Comparison of ENCODE assay signal across 23 mouse cellular contexts in genomic region chr7:89912356-89912755, GRCm38 (mm10). TPM values are rescaled to one million over a fixed set of nuclear protein-coding genes. Genes with fewer than 3 reads are reported as not detected.
DNase-seq lines count a peak whose midpoint lies in the region.
"Had no signal": no experiment of that assay in that cellular context is flagged by ENCODE, and none has a peak within 500 bp of the region (broad histone marks: within the 10 kb centered on the region; RNA-seq: fewer than 3 reads in every experiment).

No protein-coding gene starts in this region.

- peak; percentile 27 for DNase-seq in heart, adult 11 months
- no peak for DNase-seq in heart, adult 9 months (ENCODE audit: low spot score in 2 of 2)
- DNase-seq in brain, adult 2 months (ENCODE audit: low read depth, low spot score) = peak; percentile 60
- peak; percentile 33 for DNase-seq in telencephalon, adult 2 months (ENCODE audit: low read depth, low spot score)
- DNase-seq in limb, embryonic 10.5 days (ENCODE audit: low spot score) = no peak
- DNase-seq in gastrocnemius, postnatal 14 days = no peak
- DNase-seq: adrenal gland, adult 8-10 months; adrenal gland, postnatal 14 days; adrenal gland, postnatal 36 days; cerebellum, adult 11 months; cerebellum, adult 2 months; cerebellum, adult 9-10 months; cerebellum, postnatal 10 days; cerebellum, postnatal 25 days; embryo, embryonic 11 days had no signal

- H3K36me3 ChIP-seq in limb, embryonic 10.5 days = peaks cover 19% of the 10 kb centered on the region
- H3K36me3 ChIP-seq: embryonic facial prominence, embryonic 15.5 days had no signal

- intact Hi-C loops in gastrocnemius, postnatal 14 days (cut with DNase I; ENCODE audit: low total_unique reads) = no loop called here

- peaks cover 20% of the 10 kb centered on the region for H3K4me1 ChIP-seq in limb, embryonic 10.5 days
- H3K4me1 ChIP-seq: forebrain, embryonic 12.5 days had no signal

- H3K27me3 ChIP-seq in limb, embryonic 10.5 days (ENCODE audit: low read depth, poor library complexity, severe bottlenecking) = no peaks in the 10 kb centered on the region
- H3K27me3 ChIP-seq: embryonic facial prominence, embryonic 13.5 days; embryonic facial prominence, embryonic 15.5 days; forebrain, embryonic 12.5 days; Patski had no signal

- H3K4me3 ChIP-seq in limb, embryonic 10.5 days = no peak overlapping the region
- H3K4me3 ChIP-seq: embryonic facial prominence, embryonic 13.5 days; embryonic facial prominence, embryonic 15.5 days; erythroblast, embryonic 14.5 days; forebrain, embryonic 10.5 days; forebrain, embryonic 12.5 days had no signal

- WGBS in limb, embryonic 10.5 days = 95% methylated on average over 3 of the region's 3 CpGs

- no peaks in the 10 kb centered on the region for H3K9me3 ChIP-seq in limb, embryonic 10.5 days (replicated peaks)
- H3K9me3 ChIP-seq: embryonic facial prominence, embryonic 13.5 days; embryonic facial prominence, embryonic 15.5 days; forebrain, embryonic 10.5 days; forebrain, embryonic 12.5 days had no signal

- no peak overlapping the region for H3K27ac ChIP-seq in limb, embryonic 10.5 days
- H3K27ac ChIP-seq: embryonic facial prominence, embryonic 13.5 days; embryonic facial prominence, embryonic 15.5 days; forebrain, embryonic 10.5 days; forebrain, embryonic 12.5 days had no signal

RNA-seq across cellular contexts. Expression of gene Ccdc81, which starts 8.9 kb away (rescaled TPM):
- polyA plus RNA-seq in limb, embryonic 10.5 days (2016; fragmentation: Nextera tagmentation; extraction: Ambion mirVana) = 0.08 TPM in 1 of 2 replicates, not detected in the other
- total RNA-seq in gastrocnemius, postnatal 14 days (2021) = under 1 TPM in 1 of 2 experiments, not detected in 1; 0.16 TPM
- total RNA-seq: MEL had no signal
- polyA plus RNA-seq: activated CD4-positive, CD25-positive, alpha-beta regulatory T cell, adult 4 months; erythroblast, embryonic 14.5 days; forebrain, embryonic 10.5 days; Patski had no signal

RNA-seq across cellular contexts. Expression of gene Hikeshi, which starts 28.6 kb away (rescaled TPM):
- 138 and 152 TPM in 2 replicates for polyA plus RNA-seq in limb, embryonic 10.5 days (2016; fragmentation: Nextera tagmentation; extraction: Ambion mirVana)
- 10 to 100 TPM; 78.7 to 78.9 TPM for total RNA-seq in gastrocnemius, postnatal 14 days (2021)

Comparison
In these comparisons a context has a peak if more than half of its experiments do, and no peak if none do; other contexts are left out.
1. DNase-seq: peak in heart, adult 11 months (single experiment), brain, adult 2 months (single experiment) and telencephalon, adult 2 months (single experiment); none in heart, adult 9 months (0 of 2), limb, embryonic 10.5 days (single experiment) and gastrocnemius, postnatal 14 days (single experiment).